Mouse (Mus musculus) left cerebral cortex, postnatal 25 days (tissue): Measurements from ENCODE around the gene Topors. TPM values are rescaled to one million over a fixed set of nuclear protein-coding genes. Genes with fewer than 3 reads are reported as not detected.
A peak's percentile ranks its signal among the peaks of the same experiment; 100 is the strongest.

ENCODE experiments used
- DNase-seq, 2 experiments: peaks; one replicate each; pipeline ENCODE4 v3.0.0; 2022; ENCODE audit warnings: low spot score in 2 of 2, mixed read lengths in 1 of 2
- intact Hi-C: fragments of 180-260 bp; cut with DNase I; formaldehyde crosslinking; loops from one replicate; pipeline ENCODE4 v1.15.1; 2025
- total RNA-seq, 2 experiments: library from RNA; stranded (reverse); gene quantifications; 2 replicates each; pipeline ENCODE4 v1.2.3; 2021

Gene Topors
- total RNA-seq, 2 experiments from 2014 or later: 18.7 to 19.1 TPM

DNA sequence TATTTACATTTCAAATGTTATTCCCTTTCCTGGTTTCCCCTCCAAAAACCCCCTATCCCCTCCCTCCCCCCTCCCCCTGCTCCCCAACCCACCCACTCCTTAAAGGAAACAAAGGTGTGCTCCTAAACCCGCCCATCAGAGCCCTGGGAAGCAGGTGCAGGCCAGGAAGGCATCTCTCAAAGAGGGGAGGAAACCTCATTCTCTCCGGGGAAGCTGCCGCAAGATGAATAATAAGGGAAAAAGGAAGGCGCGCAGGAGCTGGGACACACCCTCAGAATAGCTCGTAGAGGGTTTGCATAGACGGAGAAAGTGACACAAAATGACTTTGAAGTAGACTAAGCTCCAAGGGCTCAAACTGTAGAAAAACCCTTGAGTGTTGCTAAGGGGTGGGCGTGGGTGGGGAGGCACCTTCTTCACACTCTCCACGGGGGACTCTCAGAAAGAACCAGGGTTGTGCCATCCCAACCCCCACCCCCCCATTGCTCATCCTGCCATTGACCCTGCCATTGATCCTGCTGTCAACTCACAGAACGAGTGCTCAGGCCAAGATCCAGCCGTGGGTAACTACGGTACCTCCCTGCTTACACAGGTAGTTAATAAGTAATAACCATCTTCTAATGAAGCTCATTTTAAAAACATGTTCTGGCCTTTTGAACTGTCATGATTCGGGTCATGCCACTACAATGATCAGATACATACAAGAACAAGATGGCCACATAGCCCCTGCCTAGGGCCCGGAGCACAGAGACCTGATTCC lies 48.5 kb downstream of the Topors start:
- DNase-seq: no peak
- intact Hi-C loops: no loop called here

DNA sequence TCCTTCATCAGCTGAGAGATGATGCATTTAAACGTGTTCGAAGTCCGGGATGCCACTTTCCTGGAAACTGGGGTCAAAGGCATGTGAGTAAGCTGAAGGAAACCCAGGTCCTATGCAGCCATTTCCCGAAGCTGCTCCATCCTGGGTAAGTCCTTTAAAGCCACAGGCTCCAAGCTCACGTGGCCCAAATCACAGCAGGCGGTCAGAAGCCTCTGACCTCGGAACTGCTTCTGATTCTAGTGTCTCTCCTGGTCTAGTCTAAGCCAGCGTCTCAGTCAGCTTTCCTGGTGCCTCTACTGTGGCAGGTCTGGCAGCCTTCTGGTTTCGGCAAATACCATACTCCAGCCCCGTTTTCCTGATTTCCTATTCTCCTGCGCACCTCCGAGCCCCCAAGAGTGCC lies 49.2 kb downstream of the Topors start:
- DNase-seq: no peak
- intact Hi-C loops: no loop called here

DNA sequence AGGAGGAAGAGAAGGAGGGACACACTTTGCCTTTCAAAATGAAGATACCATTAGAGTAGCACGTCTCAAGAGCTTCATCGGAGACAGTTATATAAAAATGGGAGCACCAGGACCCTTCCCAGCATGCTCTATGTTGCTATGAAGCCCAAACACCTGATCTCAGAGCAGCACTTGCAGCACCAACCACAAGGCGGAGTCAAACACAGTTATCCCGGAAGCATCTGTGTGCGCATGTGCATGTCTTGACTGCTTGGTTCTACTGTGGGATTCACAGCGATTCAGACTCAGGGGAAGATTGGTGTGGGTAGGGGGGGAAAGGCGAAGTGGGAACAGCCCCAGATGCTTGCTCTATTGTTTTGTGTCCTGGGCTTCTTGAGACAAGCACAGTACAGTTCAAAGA lies 51.3 kb downstream of the Topors start:
- peak; percentile 4 to 6 for DNase-seq
- intact Hi-C loops: no loop called here

DNA sequence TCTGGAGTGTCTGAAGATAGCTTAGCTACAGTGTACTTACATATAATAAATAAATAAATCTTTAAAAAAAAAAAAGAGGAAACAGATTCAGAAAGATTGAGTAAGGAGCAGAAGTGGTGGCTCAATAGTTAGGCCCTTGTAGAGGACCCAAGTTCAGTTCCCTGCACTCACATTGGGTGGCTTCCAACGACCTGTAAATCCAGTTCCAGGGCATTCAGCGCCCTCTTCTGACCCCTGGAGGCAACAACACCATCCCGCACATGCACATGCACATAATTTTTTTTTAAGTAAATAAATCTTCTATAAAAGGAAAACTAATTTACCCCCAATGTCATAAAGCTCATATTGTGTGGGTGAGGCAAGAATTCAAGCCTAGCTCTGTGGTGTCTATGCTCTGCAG lies 51.7 kb downstream of the Topors start:
- no peak for DNase-seq
- intact Hi-C loops: no loop called here

DNA sequence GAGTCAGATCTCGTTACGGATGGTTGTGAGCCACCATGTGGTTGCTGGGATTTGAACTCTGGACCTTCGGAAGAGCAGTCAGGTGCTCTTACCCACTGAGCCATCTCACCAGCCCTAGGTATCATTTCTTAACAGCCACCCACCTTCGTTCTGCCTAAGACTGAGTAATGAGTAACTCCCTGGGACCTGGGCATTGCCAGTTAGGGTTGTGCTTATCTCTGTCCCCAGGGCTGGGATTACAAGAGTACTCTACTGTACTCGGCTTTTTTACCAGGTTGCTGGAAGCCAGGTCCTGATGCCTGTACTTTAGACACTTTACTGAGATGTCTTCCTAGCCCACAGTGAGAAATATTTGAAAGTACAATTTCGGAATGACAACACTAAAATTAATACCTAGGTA lies 57.5 kb downstream of the Topors start:
- intact Hi-C loops: no loop called here
- no peak for DNase-seq

Other genes with a start within 250 kb of the Topors start
- gene Aco1, start 126.8 kb downstream of the Topors start, total RNA-seq: 10 to 100 TPM; 29.5 to 32.2 TPM
- 1 to 10 TPM; 2.6 to 4.5 TPM for gene Ddx58, start 30.0 kb downstream of the Topors start, total RNA-seq
- 10 to 100 TPM; 14.4 to 15.7 TPM for gene Smim27, start 271 bp downstream of the Topors start, total RNA-seq
- gene Ndufb6, start 9.6 kb upstream of the Topors start, total RNA-seq: 100 to 1,000 TPM; 183 to 190 TPM
- gene Tmem215, start 202.3 kb upstream of the Topors start, total RNA-seq: 10 to 100 TPM; 22.5 to 25.2 TPM